Mouse (Mus musculus): ENCODE data around the gene Rab37.

DNA sequence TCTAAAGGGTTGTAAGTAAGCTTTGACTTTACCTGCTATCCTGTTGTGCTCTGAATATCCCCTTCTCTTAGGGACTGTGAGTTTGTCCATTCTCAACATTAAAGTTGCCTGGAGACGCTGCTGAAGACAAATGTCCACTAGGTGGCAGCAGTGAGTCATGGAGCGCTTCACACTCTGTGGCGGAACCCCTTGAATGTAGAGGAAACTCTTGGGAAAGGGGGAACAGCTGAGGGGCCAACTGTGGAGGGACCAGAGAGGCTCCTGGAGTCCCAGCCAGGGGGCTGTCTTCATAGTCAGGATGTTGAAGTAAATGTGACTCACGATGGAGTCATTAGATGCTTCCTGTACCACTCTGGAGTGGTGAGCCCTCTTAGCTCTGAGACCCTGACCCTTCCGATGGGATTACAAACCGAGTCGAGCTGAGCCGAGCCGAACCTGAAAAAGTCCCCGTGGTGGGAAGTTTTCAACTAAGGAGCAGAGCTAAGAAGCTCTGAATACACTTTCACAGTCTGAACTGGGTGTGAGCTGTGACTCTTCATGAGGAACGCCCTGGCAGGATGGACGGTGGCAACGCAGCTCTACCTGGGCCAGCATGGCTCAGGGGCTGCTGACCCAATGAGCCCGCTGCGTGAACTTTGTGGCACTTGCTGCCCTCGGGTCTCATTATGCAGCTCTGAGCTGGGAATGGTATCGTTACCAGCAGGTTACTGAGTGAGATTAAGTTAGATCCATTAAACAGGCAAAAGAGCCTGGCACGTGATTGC is 7.7 kb upstream of the Rab37 start:
- peak; percentile 98 for TF ChIP-seq CTCF (conservative IDR thresholded peaks at IDR 0.05; ENCODE audit: low read length)
- TF ChIP-seq NANOG (IDR thresholded peaks at IDR 0.05; ENCODE audit: borderline replicate concordance, low read length) = no peak
- no peak for TF ChIP-seq POU5F1 (IDR thresholded peaks at IDR 0.05; ENCODE audit: borderline replicate concordance, low read length)

Measured in E14TG2a.4 (cell line).